Mouse (Mus musculus): ENCODE measurements around the gene Nptx1. TPM values are rescaled to one million over a fixed set of nuclear protein-coding genes. Genes with fewer than 3 reads are reported as not detected.

Gene Nptx1
- total RNA-seq, 2 experiments from 2014 or later, result not detected

DNA sequence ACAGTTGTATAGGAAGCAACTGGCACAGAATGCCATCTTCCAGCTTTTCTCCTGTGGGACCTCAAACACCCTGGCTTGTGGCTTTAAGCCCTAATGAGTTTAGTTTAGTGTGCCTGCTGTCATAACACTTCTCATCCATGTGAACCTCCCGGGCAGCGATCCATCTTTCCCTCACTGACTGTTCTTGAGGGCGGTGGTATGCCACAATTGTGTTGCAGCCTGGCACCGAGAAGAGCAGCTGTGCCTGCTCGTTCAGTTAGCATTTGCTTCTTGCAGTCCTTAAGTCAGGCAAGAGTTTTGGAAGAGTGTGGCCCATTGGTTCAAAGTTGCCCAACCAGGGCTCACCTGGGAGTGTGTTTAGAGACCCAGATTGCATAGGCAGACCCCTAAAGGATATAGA is 51.4 kb downstream of the Nptx1 start:
- ATAC-seq (replicated peaks; ENCODE audit: poor library complexity), result no peak

DNA sequence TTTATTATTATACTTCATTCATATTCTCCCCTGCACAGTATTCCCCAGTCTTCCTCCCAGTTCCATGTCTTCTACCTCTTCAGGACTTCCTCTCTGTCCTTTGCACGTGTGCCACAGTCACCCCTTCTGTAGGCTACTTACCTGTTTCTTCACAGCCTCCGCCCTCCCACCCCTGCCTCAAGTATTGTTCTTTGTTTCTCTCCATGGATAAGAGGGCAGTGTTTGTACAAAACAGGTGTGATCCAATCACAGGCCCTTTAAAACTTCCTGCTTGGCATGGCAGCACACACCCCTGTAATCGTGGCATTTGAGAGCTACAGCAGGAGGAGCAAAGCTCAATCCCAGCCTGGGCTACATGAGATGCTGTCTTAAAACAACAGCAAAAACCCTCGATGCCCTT is 54.0 kb downstream of the Nptx1 start:
- no peak for ATAC-seq (replicated peaks; ENCODE audit: poor library complexity)

DNA sequence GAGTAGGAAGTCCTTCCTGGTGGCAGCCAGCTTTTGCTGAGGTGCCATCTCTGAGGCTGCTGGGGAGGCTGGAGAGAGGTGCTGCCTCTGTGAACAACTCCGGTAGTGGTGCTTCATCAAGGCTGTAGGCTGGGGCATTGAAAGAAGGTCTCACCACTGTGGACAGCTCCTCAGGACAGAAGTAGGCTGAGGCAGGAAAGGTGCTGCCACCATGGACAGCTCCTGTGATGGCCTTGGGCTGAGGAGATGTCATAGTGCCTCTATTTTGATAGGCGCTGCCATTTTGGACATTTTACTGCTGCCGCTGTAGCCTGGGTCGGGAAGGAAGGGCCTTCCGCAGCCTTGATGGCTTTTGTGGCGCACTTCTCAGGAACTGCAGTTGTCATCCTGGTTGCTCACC is 54.7 kb downstream of the Nptx1 start:
- 0 out of 2 replicates have a peak, but pooled peaks have one; percentile 21 for ATAC-seq (replicated peaks; ENCODE audit: poor library complexity)

DNA sequence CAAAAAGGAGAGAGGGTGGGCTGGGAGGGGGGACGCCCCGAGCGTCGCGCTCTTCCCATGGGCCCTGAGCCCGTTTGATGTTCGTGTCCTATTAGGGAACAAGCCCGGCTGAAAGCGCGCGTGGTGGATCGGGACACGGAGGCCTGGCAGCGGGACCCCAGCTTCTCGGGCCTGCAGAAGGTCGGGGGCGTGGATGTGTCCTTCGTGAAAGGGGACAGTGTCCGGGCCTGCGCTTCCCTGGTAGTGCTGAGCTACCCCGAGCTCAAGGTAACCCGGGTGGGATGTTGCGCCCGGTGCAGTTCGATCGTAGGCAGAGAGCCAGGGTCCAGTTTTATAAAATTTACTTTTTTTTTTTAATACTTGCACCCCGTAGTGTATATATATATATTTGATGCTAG is 55.9 kb downstream of the Nptx1 start:
- ATAC-seq (replicated peaks; ENCODE audit: poor library complexity), result no peak

- ATAC-seq (replicated peaks; ENCODE audit: poor library complexity), result peak; percentile 96
Observed at GRCm38 (mm10) chr11:119490861-119491689, 56.5 kb downstream of the Nptx1 start, which contains the start of gene Endov. Gene Endov, plus strand, starts transcription at chr11:119491347.

Other genes with a start within 250 kb of the Nptx1 start
- gene Eif4a3, start 247.7 kb downstream of the Nptx1 start, total RNA-seq (2015), result 320 and 348 TPM in 2 replicates
- gene Eif4a3, start 247.7 kb downstream of the Nptx1 start, total RNA-seq (2017), result 218 and 242 TPM in 2 replicates
- not detected in 2 replicates for gene Card14, start 240.0 kb downstream of the Nptx1 start, total RNA-seq (2015)
- gene Card14, start 240.0 kb downstream of the Nptx1 start, total RNA-seq (2017), result not detected in 2 replicates
- gene Sgsh, start 192.2 kb downstream of the Nptx1 start, total RNA-seq (2015), result 2.9 and 5.4 TPM in 2 replicates
- gene Sgsh, start 192.2 kb downstream of the Nptx1 start, total RNA-seq (2017), result 3.9 and 4.6 TPM in 2 replicates
- 0.17 and 0.72 TPM in 2 replicates for gene Slc26a11, start 192.2 kb downstream of the Nptx1 start, total RNA-seq (2015)
- gene Slc26a11, start 192.2 kb downstream of the Nptx1 start, total RNA-seq (2017), result 0.34 TPM in 1 of 2 replicates, not detected in the other
- 62.9 and 69.5 TPM in 2 replicates for gene Rnf213, start 154.7 kb downstream of the Nptx1 start, total RNA-seq (2015)
- gene Rnf213, start 154.7 kb downstream of the Nptx1 start, total RNA-seq (2017), result 36.4 and 45.5 TPM in 2 replicates
- 3.1 and 6.4 TPM in 2 replicates for gene Endov, start 56.4 kb downstream of the Nptx1 start, total RNA-seq (2015)
- gene Endov, start 56.4 kb downstream of the Nptx1 start, total RNA-seq (2017), result 6.7 and 8.7 TPM in 2 replicates
- 14.0 and 16.1 TPM in 2 replicates for gene Rptor, start 55.2 kb upstream of the Nptx1 start, total RNA-seq (2015)
- gene Rptor, start 55.2 kb upstream of the Nptx1 start, total RNA-seq (2017), result 13.2 and 17.8 TPM in 2 replicates